Mouse (Mus musculus) testis, postnatal 10 days (tissue): ENCODE results near the gene Jade3.
"Not testable (repeated sequence)": the region's sequence is repeated elsewhere in the genome, so short reads cannot be mapped to it uniquely, and the experiment has no call there.

Experiments used
- DNase-seq: peaks from one replicate; pipeline ENCODE4 v3.0.0; 2021; ENCODE audit warnings: low spot score

Gene Jade3

GRCm38 (mm10) chrX:20425140-20425838 lies at the start of gene Jade3:
Gene Jade3, plus strand, starts transcription at chrX:20425688.
- peak; percentile 81 for DNase-seq

- DNase-seq, result no peak
These were observed 46.0 kb upstream of the Jade3 start for GRCm38 (mm10) chrX:20379347-20380014.

- DNase-seq, result no peak
These were observed 43.2 kb upstream of the Jade3 start for GRCm38 (mm10) chrX:20382260-20382659.

- DNase-seq, result no peak
These were observed 38.5 kb upstream of the Jade3 start for GRCm38 (mm10) chrX:20387006-20387405.

GRCm38 (mm10) chrX:20391964-20392363 lies 33.5 kb upstream of the Jade3 start:
- DNase-seq, result not testable (repeated sequence)

GRCm38 (mm10) chrX:20392942-20393341 lies 32.5 kb upstream of the Jade3 start:
- DNase-seq, result no peak

GRCm38 (mm10) chrX:20404068-20404467 lies 21.4 kb upstream of the Jade3 start:
- DNase-seq, result no peak

GRCm38 (mm10) chrX:20406909-20407308 lies 18.6 kb upstream of the Jade3 start:
- no peak for DNase-seq

- DNase-seq, result no peak
These were observed 17.8 kb upstream of the Jade3 start for GRCm38 (mm10) chrX:20407676-20408075.

GRCm38 (mm10) chrX:20411382-20411781 lies 14.1 kb upstream of the Jade3 start:
- no peak for DNase-seq

- no peak for DNase-seq
These were observed 13.3 kb upstream of the Jade3 start for GRCm38 (mm10) chrX:20412221-20412620.

GRCm38 (mm10) chrX:20414885-20415622 lies 10.4 kb upstream of the Jade3 start:
- DNase-seq, result no peak

GRCm38 (mm10) chrX:20418461-20418860 lies 7.0 kb upstream of the Jade3 start:
- DNase-seq, result no peak

GRCm38 (mm10) chrX:20419536-20419935 lies 6.0 kb upstream of the Jade3 start:
- no peak for DNase-seq

GRCm38 (mm10) chrX:20425839-20426449 lies 456 bp downstream of the Jade3 start:
- DNase-seq, result peak; percentile 52

- DNase-seq, result no peak
These were observed 57.7 kb downstream of the Jade3 start for GRCm38 (mm10) chrX:20483213-20483612.

- DNase-seq, result no peak
These were observed 72.2 kb downstream of the Jade3 start for GRCm38 (mm10) chrX:20497682-20498081.

GRCm38 (mm10) chrX:20520290-20520939 lies 94.9 kb downstream of the Jade3 start:
- no peak for DNase-seq

- no peak for DNase-seq
These were observed 96.1 kb downstream of the Jade3 start for GRCm38 (mm10) chrX:20521578-20521977.

- DNase-seq, result no peak
These were observed 107.1 kb downstream of the Jade3 start for GRCm38 (mm10) chrX:20532621-20533020.

- DNase-seq, result no peak
These were observed 118.4 kb downstream of the Jade3 start for GRCm38 (mm10) chrX:20543867-20544266.

- peak; percentile 52 for DNase-seq
These were observed 122.1 kb downstream of the Jade3 start for GRCm38 (mm10) chrX:20547609-20548008.
